Mouse (Mus musculus): ENCODE measurements around the gene Slc19a1.

The Slc19a1 gene

GRCm38 (mm10) chr10:77031768-77032375 is at the start of gene Slc19a1:
Gene Slc19a1, plus strand, starts transcription at chr10:77032241.
- no peak for DNase-seq (ENCODE audit: low spot score in 2 of 2)

GRCm38 (mm10) chr10:76988586-76988985 is 43.5 kb upstream of the Slc19a1 start:
- no peak for DNase-seq (ENCODE audit: low spot score in 2 of 2)

- DNase-seq (ENCODE audit: low spot score in 2 of 2) = no peak
Observed at GRCm38 (mm10) chr10:76992456-76992855, 39.6 kb upstream of the Slc19a1 start.

- DNase-seq (ENCODE audit: low spot score in 2 of 2) = no peak
Observed at GRCm38 (mm10) chr10:76997759-76998513, 34.1 kb upstream of the Slc19a1 start.

GRCm38 (mm10) chr10:77004936-77005335 is 27.1 kb upstream of the Slc19a1 start:
- no peak for DNase-seq (ENCODE audit: low spot score in 2 of 2)

GRCm38 (mm10) chr10:77007433-77008108 is 24.5 kb upstream of the Slc19a1 start:
- DNase-seq (ENCODE audit: low spot score in 2 of 2) = no peak

- DNase-seq (ENCODE audit: low spot score in 2 of 2) = peak; percentile 66 to 67
Observed at GRCm38 (mm10) chr10:77008109-77008561, 23.9 kb upstream of the Slc19a1 start.

- DNase-seq (ENCODE audit: low spot score in 2 of 2) = no peak
Observed at GRCm38 (mm10) chr10:77008698-77009097, 23.3 kb upstream of the Slc19a1 start.

- no peak for DNase-seq (ENCODE audit: low spot score in 2 of 2)
Observed at GRCm38 (mm10) chr10:77011681-77012080, 20.4 kb upstream of the Slc19a1 start.

GRCm38 (mm10) chr10:77016080-77016479 is 16.0 kb upstream of the Slc19a1 start:
- no peak for DNase-seq (ENCODE audit: low spot score in 2 of 2)

- DNase-seq (ENCODE audit: low spot score in 2 of 2) = no peak
Observed at GRCm38 (mm10) chr10:77016499-77016898, 15.5 kb upstream of the Slc19a1 start.

- DNase-seq (ENCODE audit: low spot score in 2 of 2) = no peak
Observed at GRCm38 (mm10) chr10:77017061-77017460, 15.0 kb upstream of the Slc19a1 start.

- no peak for DNase-seq (ENCODE audit: low spot score in 2 of 2)
Observed at GRCm38 (mm10) chr10:77017662-77018061, 14.4 kb upstream of the Slc19a1 start.

- peak; percentile 77 to 85 for DNase-seq (ENCODE audit: low spot score in 2 of 2)
Observed at GRCm38 (mm10) chr10:77021399-77022052, 10.5 kb upstream of the Slc19a1 start.

- DNase-seq (ENCODE audit: low spot score in 2 of 2) = no peak
Observed at GRCm38 (mm10) chr10:77022301-77023130, 9.5 kb upstream of the Slc19a1 start.

GRCm38 (mm10) chr10:77024231-77024630 is 7.8 kb upstream of the Slc19a1 start:
- no peak for DNase-seq (ENCODE audit: low spot score in 2 of 2)

GRCm38 (mm10) chr10:77026944-77027343 is 5.1 kb upstream of the Slc19a1 start:
- no peak for DNase-seq (ENCODE audit: low spot score in 2 of 2)

- no peak for DNase-seq (ENCODE audit: low spot score in 2 of 2)
Observed at GRCm38 (mm10) chr10:77028782-77029296, 3.2 kb upstream of the Slc19a1 start.

GRCm38 (mm10) chr10:77029761-77030160 is 2.3 kb upstream of the Slc19a1 start:
- no peak for DNase-seq (ENCODE audit: low spot score in 2 of 2)

GRCm38 (mm10) chr10:77030666-77031065 is 1.4 kb upstream of the Slc19a1 start:
- no peak for DNase-seq (ENCODE audit: low spot score in 2 of 2)
